Mouse (Mus musculus) large intestine, adult 2 months (tissue): Measurements from ENCODE around the gene Ccnjl. TPM values are rescaled to one million over a fixed set of nuclear protein-coding genes. Genes with fewer than 3 reads are reported as not detected.

Source experiments
- DNase-seq: peaks from one replicate; pipeline ENCODE4 v3.0.0-alpha.2; 2012; ENCODE audit warnings: low read depth, low spot score
- WGBS: fragments of 180-500 bp; shearing (Covaris S2); methylation state at CpG from one replicate; pipeline ENCODE4 v1.1.7; 2018; 5-methylcytosine and 5-hydroxymethylcytosine counted together
- polyA plus RNA-seq: library from polyadenylated mRNA; depleted of rRNA; stranded (reverse); fragments of >200 nt; gene quantifications from 2 replicates; pipeline ENCODE4 v1.2.3, GENCODE M21; 2012

Ccnjl gene
- polyA plus RNA-seq, 1 experiment, result 7.0 TPM

DNA sequence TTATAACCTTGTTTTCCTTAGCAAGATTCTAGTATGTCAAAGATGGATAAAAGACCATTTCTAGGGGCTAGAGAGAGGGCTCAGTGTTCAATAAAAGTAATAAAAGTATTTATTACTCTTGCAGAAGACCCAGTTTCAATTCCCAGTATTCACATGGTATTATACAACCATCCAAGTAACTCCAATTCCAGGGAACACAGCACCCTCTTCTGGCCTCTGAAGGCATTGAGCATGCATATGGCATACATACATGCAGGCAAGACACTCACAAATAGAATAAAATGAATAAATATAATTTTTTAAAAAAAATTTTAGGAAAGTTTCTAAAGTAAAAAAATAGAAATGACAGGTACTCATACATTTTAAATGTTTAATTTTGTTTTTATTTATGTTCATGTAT, 10.5 kb upstream of the Ccnjl start:
- no peak for DNase-seq

GRCm38 (mm10) chr11:43518821-43519220, 9.8 kb upstream of the Ccnjl start:
- DNase-seq, result no peak

DNA sequence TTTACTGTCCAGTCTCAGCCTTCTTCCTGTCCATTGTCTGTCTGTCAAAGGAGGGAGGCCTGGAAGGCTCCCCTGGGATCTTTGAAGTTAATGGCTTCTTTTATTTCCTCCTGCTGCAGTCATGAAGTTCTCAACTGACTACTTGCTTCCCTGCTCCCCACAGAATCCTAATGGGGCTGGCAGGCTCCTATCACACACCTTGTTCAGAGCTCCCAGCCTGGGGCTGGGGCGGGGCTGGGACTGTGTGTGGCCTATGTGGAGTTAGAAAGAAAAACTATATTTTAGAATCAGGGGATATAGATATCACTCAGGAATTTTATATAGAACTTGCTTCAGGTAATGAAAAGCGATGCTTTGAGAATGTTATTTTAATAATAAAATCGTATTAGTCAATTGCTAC, 8.1 kb upstream of the Ccnjl start:
- 80% methylated on average over 3 of the region's 3 CpGs for WGBS
- no peak for DNase-seq

GRCm38 (mm10) chr11:43528078-43528682, 404 bp upstream of the Ccnjl start:
- no peak for DNase-seq
- 1% methylated on average over 25 of the region's 25 CpGs for WGBS

DNA sequence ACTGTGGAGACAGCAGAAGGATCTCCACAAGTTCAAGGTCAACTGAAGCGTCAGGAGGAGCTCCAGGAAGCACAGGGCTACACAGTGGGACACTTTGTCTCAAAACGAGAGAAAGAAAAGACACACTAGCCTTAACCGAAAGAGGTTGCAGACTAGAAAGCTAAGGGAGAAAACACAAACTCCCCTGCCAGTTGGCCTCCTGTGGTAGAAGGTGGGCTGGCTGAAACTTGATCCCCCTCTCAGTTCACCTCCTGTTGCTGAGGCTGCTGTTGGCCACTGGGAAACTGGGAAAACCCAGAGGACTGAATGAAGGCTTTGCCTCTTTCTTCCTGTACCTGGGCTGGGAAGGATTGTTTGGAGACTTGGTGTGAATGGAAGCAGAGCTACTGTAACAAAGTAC, 1.5 kb downstream of the Ccnjl start:
- no peak for DNase-seq
- 77% methylated on average over 3 of the region's 3 CpGs for WGBS

DNA sequence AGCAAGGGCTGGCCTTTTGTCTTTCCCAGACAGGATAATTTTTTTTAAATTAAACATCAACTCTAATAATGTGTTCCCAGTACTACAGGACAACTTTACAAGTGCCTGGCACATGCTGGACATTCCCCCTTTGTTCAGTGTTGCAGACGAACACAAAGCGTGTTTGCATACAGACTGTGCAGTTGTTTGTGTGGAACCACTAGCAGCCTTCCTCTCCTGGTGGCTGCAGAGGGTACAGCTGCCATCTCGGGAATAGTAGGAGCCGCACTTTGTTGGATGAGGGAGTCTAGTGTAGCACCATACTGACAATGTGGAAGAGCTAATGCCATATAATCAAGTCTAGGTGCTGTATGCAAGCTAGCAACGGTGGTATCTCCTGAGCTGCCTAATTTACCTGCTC, 3.0 kb downstream of the Ccnjl start:
- WGBS, result 80% methylated on average over 5 of the region's 5 CpGs
- no peak for DNase-seq

GRCm38 (mm10) chr11:43537074-43537473, 8.5 kb downstream of the Ccnjl start:
- 94% methylated on average over 6 of the region's 6 CpGs for WGBS

GRCm38 (mm10) chr11:43539863-43540262, 11.3 kb downstream of the Ccnjl start:
- DNase-seq, result no peak
- WGBS, result 81% methylated on average over 6 of the region's 6 CpGs

More at GRCm38 (mm10) chr11:43537074-43537473, 8.5 kb downstream of the Ccnjl start:
- no peak for DNase-seq

- WGBS, result 92% methylated on average over 15 of the region's 15 CpGs
Observed at GRCm38 (mm10) chr11:43543711-43544466, 15.3 kb downstream of the Ccnjl start.

GRCm38 (mm10) chr11:43544819-43545218, 16.2 kb downstream of the Ccnjl start:
- WGBS, result 87% methylated on average over 7 of the region's 7 CpGs
- DNase-seq, result no peak

More at GRCm38 (mm10) chr11:43543711-43544466, 15.3 kb downstream of the Ccnjl start:
- no peak for DNase-seq

DNA sequence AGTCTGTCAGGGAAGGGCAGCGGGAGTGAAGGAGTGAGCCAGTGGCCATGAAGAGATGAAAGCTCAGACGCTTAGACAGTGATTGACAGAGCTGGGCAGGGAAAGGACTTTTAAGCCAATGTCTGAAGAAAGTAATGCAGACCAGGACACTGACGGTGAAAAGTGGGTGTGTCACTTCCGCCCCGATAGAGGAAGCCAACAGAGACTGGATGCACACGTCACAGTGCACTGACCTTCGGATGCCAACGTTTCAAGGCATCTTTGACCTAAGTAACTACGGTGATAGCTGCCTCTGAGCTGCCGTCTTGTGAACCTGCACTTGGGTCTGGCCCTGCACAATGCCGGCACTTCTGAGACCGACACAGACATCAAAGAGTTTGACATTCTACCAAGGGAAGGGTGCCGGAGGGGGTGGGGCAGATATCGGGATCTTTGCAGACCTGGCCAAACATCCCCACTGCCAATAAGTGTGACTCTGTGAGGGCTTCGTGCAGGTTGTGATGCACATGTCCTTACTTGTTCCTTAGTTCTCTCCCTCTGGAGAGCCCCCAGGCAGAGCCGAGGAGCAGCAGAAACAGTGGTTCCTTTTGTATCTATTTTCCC, 17.4 kb downstream of the Ccnjl start:
- WGBS, result 69% methylated on average over 16 of the region's 16 CpGs
- DNase-seq, result no peak

- DNase-seq, result no peak
Observed at GRCm38 (mm10) chr11:43546678-43547077, 18.1 kb downstream of the Ccnjl start.

GRCm38 (mm10) chr11:43548148-43548547, 19.6 kb downstream of the Ccnjl start:
- WGBS, result 31% methylated on average over 7 of the region's 7 CpGs
- DNase-seq, result no peak

More at GRCm38 (mm10) chr11:43546678-43547077, 18.1 kb downstream of the Ccnjl start:
- WGBS, result 91% methylated on average over 4 of the region's 4 CpGs

- 24% methylated on average over 12 of the region's 12 CpGs for WGBS
- DNase-seq, result no peak
Observed at GRCm38 (mm10) chr11:43548657-43549435, 20.3 kb downstream of the Ccnjl start.

GRCm38 (mm10) chr11:43549701-43550100, 21.1 kb downstream of the Ccnjl start:
- WGBS, result 23% methylated on average over 11 of the region's 11 CpGs
- peak; percentile 91 for DNase-seq

DNA sequence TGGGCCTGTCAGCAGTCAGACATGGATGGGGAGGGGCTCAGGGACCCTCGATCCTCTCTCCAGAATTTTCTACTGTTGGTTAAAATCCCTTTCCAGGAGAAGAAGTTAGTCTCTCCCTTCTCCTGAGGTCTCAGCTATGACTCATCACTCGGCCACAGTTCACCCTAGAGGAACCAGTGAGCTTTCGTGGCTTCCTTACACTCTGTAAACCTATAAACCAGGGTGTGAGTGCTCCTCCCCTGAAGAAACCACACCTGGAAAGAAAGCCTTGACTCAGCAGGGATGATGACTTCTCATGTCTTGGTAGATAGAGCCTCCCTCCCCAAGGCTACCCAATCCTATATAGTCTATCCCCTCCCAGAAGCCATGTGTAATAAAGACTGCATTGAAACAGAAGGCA, 23.2 kb downstream of the Ccnjl start:
- peak; percentile 94 for DNase-seq
- WGBS, result 23% methylated on average over 3 of the region's 3 CpGs

DNA sequence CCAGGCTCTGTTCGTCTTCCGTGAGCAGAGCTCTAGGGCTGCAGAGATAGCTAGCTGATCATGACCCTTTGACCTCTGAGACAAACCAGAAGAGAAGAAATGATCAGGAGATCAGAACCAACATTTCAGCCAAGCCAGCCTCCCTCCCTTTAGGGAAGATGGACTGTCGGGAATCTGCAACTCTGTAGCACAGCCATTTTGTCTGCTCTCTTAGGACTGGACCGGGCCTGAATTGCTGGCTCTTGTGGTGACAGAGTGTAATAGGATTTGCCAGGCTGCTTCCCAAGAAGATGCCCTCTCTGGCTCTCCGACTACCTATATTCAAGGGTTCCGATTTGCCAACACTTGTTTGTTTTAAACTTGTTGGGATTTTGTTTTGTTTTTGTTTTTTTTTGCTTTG, 24.1 kb downstream of the Ccnjl start:
- DNase-seq, result no peak
- WGBS, result 94% methylated on average over 6 of the region's 6 CpGs

DNA sequence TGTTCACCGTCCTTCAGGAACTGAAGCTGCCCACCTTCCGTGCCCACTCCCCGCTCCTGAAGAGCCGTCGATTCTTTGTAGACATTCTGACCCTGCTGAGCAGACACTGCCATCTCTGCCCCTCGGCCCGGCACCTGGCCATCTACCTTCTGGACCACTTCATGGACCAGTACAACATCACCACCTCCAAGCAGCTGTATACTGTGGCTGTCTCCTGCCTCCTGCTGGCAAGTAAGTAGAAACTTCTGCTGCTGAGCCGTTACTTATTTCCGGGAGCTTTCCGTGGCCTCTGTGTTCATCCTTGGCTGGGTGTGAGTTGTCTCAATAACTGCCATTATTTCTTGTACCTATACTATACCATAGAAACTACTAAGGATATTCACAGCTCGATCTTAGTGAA, 28.0 kb downstream of the Ccnjl start:
- WGBS, result 80% methylated on average over 11 of the region's 11 CpGs
- no peak for DNase-seq

- no peak for DNase-seq
- 66% methylated on average over 6 of the region's 6 CpGs for WGBS
Observed at GRCm38 (mm10) chr11:43559515-43560292, 31.1 kb downstream of the Ccnjl start.
